Mouse (Mus musculus) liver, embryonic 11.5 days (tissue): Measurements from ENCODE around the gene Sh3pxd2b. TPM values are rescaled to one million over a fixed set of nuclear protein-coding genes. Genes with fewer than 3 reads are reported as not detected.

Experiments used
- ATAC-seq: fragments of 200-750 bp; cut with Nextera tagmentation; replicated peaks from 2 replicates; pipeline ENCODE4 v1.8.0; 2017; ENCODE audit warnings: moderate number of reproducible peaks, mild to moderate bottlenecking, moderate TSS enrichment, moderate library complexity; ENCODE audit not compliant: low FRiP score
- DNase-seq: peaks from one replicate; pipeline ENCODE4 v3.0.0-alpha.2; 2017; ENCODE audit warnings: low spot score
- H3K27ac ChIP-seq: fragments of 300-500 bp; sonication (generic); 2 replicates; pipeline ENCODE4 v1.5.1; 2014; ENCODE audit warnings: mild to moderate bottlenecking, low read depth, low read length, control low read depth
- H3K27me3 ChIP-seq: fragments of 300-500 bp; sonication (generic); replicated peaks from 2 replicates; pipeline ENCODE4 v1.6.1; 2014; ENCODE audit warnings: low read length, mixed read lengths; ENCODE audit not compliant: control insufficient read depth, insufficient read depth
- H3K36me3 ChIP-seq: fragments of 300-500 bp; sonication (generic); 2 replicates; pipeline ENCODE4 v1.6.1; 2014; ENCODE audit warnings: mild to moderate bottlenecking, low read length, moderate library complexity, mixed read lengths; ENCODE audit not compliant: control insufficient read depth, insufficient read depth
- H3K4me1 ChIP-seq: fragments of 300-500 bp; sonication (generic); replicated peaks from 2 replicates; pipeline ENCODE4 v1.6.1; 2014; ENCODE audit warnings: low read length, mixed read lengths; ENCODE audit not compliant: control insufficient read depth, insufficient read depth
- H3K4me2 ChIP-seq: fragments of 300-500 bp; sonication (generic); 2 replicates; pipeline ENCODE4 v1.6.1; 2014; ENCODE audit warnings: mild to moderate bottlenecking, control low read depth, moderate library complexity
- H3K4me3 ChIP-seq: fragments of 300-500 bp; sonication (generic); 2 replicates; pipeline ENCODE4 v1.5.1; 2014; ENCODE audit warnings: low read depth, low read length, control low read depth
- H3K9ac ChIP-seq: fragments of 300-500 bp; sonication (generic); 2 replicates; pipeline ENCODE4 v1.6.1; 2014; ENCODE audit warnings: low read depth, low read length, control low read depth
- H3K9me3 ChIP-seq: fragments of 300-500 bp; sonication (generic); 2 replicates; pipeline ENCODE4 v1.6.1; 2016; ENCODE audit warnings: low read length, inconsistent platforms, mixed read lengths; ENCODE audit not compliant: control insufficient read depth
- WGBS: fragments of 180-500 bp; shearing (Covaris S2); extraction: QIAGEN DNeasy Blood & Tissue Kit; methylation state at CpG from one replicate; pipeline ENCODE4 v1.1.7; 2014; 5-methylcytosine and 5-hydroxymethylcytosine counted together
- polyA plus RNA-seq: library from polyadenylated mRNA; unstranded; fragments of >200 nt; fragmentation: Nextera tagmentation; extraction: Ambion mirVana; gene quantifications from 2 replicates; pipeline ENCODE4 v1.2.1, GENCODE M21; 2014

Gene Sh3pxd2b
- polyA plus RNA-seq, 1 experiment from 2014 or later: 8.2 TPM

DNA sequence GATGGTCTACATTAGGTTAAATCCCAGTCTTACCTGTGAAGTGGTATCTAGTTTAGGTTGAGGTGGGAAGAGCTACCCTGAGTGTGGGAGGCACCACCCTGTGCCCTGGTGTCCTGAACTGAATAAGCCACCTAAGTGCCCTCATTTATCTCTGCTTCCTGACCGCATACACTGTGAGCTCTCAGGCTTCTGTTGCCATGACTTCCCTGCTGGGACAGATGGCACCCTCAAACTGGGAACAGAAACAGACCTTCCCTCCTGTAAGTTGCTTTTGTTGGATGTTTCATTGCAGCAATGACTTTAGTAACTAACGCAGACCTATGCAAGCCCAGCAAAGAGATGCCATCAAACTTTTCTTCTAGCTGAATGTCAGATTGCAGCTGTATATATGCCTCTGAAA, 14.4 kb upstream of the Sh3pxd2b start:
- Histone ChIP-seq H3K27ac (no peak overlapping the region), H3K4me2 (no peak overlapping the region), H3K4me3 (no peak overlapping the region), H3K27me3 (no peaks in the 10 kb centered on the region), H3K9me3 (peaks cover 3% of the 10 kb centered on the region; the same call in 1 of the 2 replicates), H3K9ac (no peak overlapping the region), H3K4me1 (no peaks in the 10 kb centered on the region), H3K36me3 (no peaks in the 10 kb centered on the region)
- no peak for DNase-seq
- 78% methylated on average over 2 of the region's 2 CpGs for WGBS
- no peak for ATAC-seq

DNA sequence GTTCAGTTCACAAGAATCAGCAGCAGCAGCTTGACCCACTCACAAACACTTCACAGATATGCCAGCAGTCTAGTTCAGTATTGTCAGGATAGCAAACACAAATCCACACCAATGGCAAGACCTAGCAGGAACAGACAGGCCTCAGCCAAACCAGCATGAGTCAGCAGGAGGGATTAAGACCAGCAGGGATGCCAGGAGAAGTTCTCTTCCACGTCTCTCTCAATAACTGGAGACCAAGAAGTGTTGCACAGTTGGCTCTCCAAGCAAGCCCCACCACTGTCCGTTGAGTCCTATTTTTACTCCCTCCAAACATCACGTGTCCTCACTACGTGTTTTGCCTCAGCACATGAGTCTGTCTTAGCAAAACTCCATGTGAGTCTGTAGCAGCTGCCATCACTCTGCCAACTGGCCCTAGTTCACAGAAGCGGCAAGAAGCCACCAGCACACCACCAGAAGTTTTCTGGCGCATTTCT, 11.1 kb upstream of the Sh3pxd2b start:
- ATAC-seq (no peak), DNase-seq (no peak)
- WGBS: 83% methylated on average over 6 of the region's 6 CpGs
- no peak overlapping the region for H3K4me3 ChIP-seq
- H3K4me1 ChIP-seq: no peaks in the 10 kb centered on the region; the same call in 1 of the 2 replicates
- H3K27ac ChIP-seq: no peak overlapping the region
- H3K27me3 ChIP-seq: no peaks in the 10 kb centered on the region
- H3K9me3 ChIP-seq: peaks cover 3% of the 10 kb centered on the region; the same call in 1 of the 2 replicates
- H3K9ac ChIP-seq: no peak overlapping the region
- H3K4me2 ChIP-seq: no peak overlapping the region
- no peaks in the 10 kb centered on the region for H3K36me3 ChIP-seq

DNA sequence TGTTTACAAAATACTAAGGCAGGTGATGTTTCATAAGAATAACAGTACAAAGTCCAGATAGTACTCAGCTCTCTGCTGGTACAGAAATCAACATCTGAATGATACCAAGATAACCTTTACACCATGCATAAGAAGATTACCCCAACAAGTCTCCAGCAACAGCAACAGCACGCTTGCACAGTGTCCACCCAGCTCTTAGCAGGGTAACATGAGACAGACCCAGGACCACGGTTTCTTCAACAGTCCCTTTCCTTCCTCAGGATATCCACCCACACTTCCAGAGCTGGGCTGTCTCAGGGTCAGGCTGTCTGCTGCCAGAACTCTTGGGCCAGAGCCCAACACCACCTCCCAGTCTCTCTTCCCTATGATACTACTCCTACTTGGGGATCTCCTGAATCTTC, 8.5 kb upstream of the Sh3pxd2b start:
- Histone ChIP-seq H3K27me3 (no peaks in the 10 kb centered on the region), H3K9ac (no peak overlapping the region), H3K27ac (no peak overlapping the region), H3K4me2 (no peak overlapping the region), H3K4me1 (no peaks in the 10 kb centered on the region; the same call in none of the 2 replicates), H3K9me3 (peaks cover under 1% of the 10 kb centered on the region; the same call in 1 of the 2 replicates), H3K4me3 (no peak overlapping the region), H3K36me3 (no peaks in the 10 kb centered on the region)
- 46% methylated on average over 2 of the region's 2 CpGs for WGBS
- DNase-seq (no peak), ATAC-seq (no peak; the same call in 1 of the 2 replicates)

DNA sequence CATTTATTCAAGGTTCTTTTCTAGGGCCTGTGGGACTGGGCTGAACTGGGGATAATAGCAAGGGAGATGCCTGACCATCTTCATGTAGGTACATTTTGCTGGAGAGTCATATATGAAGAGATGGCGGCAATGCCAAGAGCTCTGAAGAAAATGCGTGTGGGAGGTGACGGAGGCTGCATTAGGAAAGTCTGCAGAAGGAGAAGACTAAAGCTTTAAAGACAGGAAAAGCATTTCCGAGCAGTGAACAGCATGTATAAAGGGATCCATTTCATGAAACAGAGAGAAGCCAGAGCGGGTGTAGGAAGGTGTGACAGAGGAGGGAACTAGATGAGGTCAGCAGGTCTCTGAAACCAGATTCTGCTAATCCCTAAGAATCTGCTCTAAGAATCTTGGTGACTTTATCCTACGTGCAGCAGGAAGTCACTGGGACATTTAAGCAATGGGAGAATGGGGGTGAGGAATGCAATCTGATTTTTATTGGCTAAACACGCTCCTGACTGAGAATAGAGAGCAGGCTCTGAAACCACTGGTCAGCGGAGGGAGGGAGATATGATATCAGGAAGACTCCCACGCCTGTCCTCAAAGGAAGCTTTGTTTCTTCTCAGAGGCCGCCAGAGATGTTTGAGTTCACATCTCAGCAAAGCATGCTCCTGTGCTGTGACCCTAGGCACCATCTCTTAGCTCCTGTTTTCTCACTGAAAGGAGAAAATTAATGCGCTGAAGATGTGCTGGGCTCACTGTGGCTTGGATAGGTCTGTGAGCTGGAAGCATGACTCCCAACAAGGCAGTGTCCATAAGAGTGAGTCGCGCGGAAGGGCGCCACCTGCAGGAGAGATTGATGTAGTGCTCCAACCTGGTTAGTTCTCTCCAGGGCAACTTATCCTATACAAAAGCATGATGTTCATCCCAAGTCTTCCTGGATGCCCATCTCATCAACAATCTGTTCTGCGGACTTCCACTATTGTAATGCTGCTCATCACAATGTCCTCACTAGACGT, 6.8 kb upstream of the Sh3pxd2b start:
- Histone ChIP-seq H3K4me2 (no peak overlapping the region), H3K36me3 (no peaks in the 10 kb centered on the region), H3K27ac (no peak overlapping the region), H3K27me3 (no peaks in the 10 kb centered on the region), H3K4me3 (no peak overlapping the region), H3K9me3 (no peaks in the 10 kb centered on the region), H3K4me1 (no peaks in the 10 kb centered on the region; the same call in none of the 2 replicates), H3K9ac (no peak overlapping the region)
- WGBS: 33% methylated on average over 17 of the region's 17 CpGs
- DNase-seq (peak; percentile 60), ATAC-seq (no peak)

DNA sequence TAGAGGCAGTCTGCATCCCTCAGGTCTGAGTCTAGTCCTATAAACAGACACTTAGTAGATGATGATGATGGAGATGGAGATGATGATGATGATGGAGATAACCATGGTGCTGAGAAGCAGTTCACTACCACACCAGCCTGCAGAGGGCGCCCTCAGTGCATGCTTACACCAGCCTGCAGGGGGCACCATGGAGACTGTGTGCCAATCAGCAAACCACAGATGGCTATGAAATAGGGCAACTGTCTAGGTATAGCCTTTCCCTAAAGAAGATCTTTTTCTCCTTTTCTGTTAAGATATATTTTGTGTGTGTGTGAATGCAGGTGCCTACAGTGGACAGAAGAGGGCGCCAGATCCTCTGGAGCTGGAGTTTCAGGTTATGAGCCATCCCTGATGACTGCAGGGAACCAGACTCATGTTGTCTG, 4.8 kb upstream of the Sh3pxd2b start:
- WGBS: 17% methylated on average over 2 of the region's 2 CpGs
- Histone ChIP-seq H3K4me3 (no peak overlapping the region), H3K4me1 (peaks cover 3% of the 10 kb centered on the region), H3K27ac (no peak overlapping the region), H3K9ac (no peak overlapping the region), H3K36me3 (no peaks in the 10 kb centered on the region), H3K27me3 (peaks cover 13% of the 10 kb centered on the region), H3K9me3 (no peaks in the 10 kb centered on the region), H3K4me2 (no peak overlapping the region)
- no peak for DNase-seq
- ATAC-seq: no peak

DNA sequence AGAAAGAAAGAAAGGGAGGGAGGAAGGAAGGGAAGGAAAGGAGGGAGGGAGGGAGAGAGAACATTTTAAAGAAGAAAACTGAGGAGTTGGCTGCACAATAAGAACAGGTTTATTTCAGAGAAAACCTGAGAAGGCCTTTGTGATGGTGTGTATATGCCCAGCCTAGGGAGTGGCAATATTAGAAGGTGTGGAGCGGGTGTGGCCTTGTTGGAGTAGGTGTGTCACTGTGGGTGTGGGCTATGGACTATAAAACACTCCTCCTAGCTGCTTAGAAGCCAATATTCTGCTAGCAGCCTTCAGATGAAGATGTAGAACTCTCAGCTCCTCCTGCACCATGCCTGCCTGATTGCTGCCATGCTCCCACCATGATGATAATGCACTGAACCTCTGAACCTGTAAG, 4.3 kb upstream of the Sh3pxd2b start:
- 85% methylated on average over 1 of the region's 1 CpGs for WGBS
- H3K27me3 ChIP-seq: peaks cover 16% of the 10 kb centered on the region
- no peak for ATAC-seq

DNA sequence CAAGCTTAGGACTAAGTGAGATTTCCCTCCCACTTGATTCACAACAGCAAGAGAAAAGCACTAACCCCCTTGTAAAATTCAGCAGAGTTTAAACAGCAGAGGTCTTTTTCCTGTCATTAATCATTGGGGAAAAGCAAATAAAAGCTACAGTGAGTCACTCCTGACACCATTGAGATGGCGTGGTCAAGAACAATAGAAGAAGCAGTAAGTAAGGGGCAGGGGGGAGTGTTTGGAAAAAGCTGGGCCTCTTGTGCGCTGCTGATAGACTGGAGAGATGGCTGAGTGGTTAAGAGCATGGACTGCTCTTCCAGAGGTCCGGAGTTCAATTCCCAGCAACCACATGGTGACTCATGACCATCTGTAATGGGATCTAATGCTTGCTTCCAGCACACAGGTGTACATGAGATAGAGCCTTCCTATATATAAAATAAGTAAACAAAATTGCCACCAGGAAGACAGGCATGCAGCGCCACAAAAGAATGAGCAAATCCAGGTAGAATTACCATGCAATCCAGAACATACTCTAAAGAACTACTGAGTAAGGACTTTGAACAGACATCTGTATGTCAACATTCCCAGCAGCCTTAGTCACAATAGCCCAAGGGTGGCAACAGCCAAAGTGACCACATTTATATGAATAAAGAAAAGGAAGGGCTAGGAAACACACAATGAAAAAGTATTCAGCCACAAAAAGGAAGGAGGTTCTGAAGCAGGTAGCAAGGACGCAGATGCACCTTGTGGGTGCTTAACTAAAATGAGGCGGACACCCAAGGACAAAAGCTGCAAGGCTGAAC, 1.9 kb upstream of the Sh3pxd2b start:
- H3K4me3 ChIP-seq: no peak overlapping the region
- ATAC-seq (no peak), DNase-seq (no peak)
- H3K9me3 ChIP-seq: no peaks in the 10 kb centered on the region
- no peak overlapping the region for H3K27ac ChIP-seq
- no peaks in the 10 kb centered on the region for H3K36me3 ChIP-seq
- 67% methylated on average over 6 of the region's 6 CpGs for WGBS
- peaks cover 9% of the 10 kb centered on the region for H3K4me1 ChIP-seq
- H3K9ac ChIP-seq: no peak overlapping the region
- no peak overlapping the region for H3K4me2 ChIP-seq
- peaks cover 16% of the 10 kb centered on the region for H3K27me3 ChIP-seq

More for the DNA sequence above, 4.3 kb upstream of the Sh3pxd2b start:
- no peaks in the 10 kb centered on the region for H3K9me3 ChIP-seq
- no peak overlapping the region for H3K4me3 ChIP-seq
- H3K4me1 ChIP-seq: peaks cover 4% of the 10 kb centered on the region
- DNase-seq: no peak
- no peak overlapping the region for H3K9ac ChIP-seq
- no peak overlapping the region for H3K27ac ChIP-seq
- no peak overlapping the region for H3K4me2 ChIP-seq
- H3K36me3 ChIP-seq: no peaks in the 10 kb centered on the region

DNA sequence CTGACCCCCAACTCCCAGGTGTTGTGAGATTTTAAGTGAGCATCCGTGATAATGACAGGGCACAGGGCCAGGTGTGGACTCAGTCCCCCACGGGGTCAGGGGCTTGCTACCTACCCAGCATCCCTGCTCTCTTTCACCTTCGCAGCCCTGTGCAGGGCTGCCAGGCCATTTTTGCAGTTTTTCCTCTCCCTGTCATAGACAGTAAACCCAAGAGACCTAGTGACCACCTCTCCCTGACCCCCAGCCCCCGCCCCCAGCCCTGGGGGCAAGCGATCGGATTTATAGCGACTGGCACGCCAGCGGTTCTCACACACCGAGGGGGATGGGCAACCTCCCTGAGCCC, 385 bp upstream of the Sh3pxd2b start:
- peak overlapping the region; percentile 79 for H3K4me2 ChIP-seq
- peaks cover 16% of the 10 kb centered on the region for H3K27me3 ChIP-seq
- DNase-seq: no peak
- no peak; the same call in 1 of the 2 replicates for ATAC-seq
- H3K27ac ChIP-seq: no peak overlapping the region
- H3K4me1 ChIP-seq: peaks cover 9% of the 10 kb centered on the region
- peak overlapping the region; percentile 61 for H3K4me3 ChIP-seq
- H3K9me3 ChIP-seq: no peaks in the 10 kb centered on the region
- H3K9ac ChIP-seq: peak overlapping the region; percentile 83
- no peaks in the 10 kb centered on the region for H3K36me3 ChIP-seq
- 6% methylated on average over 10 of the region's 10 CpGs for whole genome bisulfite sequencing
